Mouse (Mus musculus): ENCODE results near the gene Sclt1. TPM values are rescaled to one million over a fixed set of nuclear protein-coding genes. Genes with fewer than 3 reads are reported as not detected.
A peak's percentile ranks its signal among the peaks of the same experiment; 100 is the strongest.

The Sclt1 gene
- total RNA-seq, 2 experiments from 2014 or later = 8.4 to 9.2 TPM

DNA sequence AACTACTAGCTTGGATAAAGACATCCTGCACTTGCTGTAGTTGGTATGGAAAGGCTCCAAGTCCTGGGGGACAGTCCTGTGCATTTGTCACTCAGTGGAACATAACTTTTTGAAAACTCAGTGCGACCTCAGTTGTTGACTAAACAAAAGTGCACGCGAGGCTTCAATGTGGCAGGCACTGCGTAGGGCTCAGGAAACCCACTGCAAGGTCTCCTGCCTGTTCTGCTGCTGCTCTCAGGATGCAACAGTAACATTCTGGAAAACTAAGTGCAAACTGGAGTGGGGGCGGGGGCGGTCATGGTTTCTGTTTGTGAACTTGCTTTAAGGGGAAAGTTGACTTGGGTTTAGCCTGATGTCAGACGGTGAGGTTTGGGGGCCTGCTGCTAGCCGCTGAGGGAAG lies 134.8 kb downstream of the Sclt1 start:
- intact Hi-C loops (cut with DNase I) = loop anchor here (2.0 to 5.0 kb wide), 2 partner anchors 17 to 425 kb away; no protein-coding TSS in a partner anchor
- DNase-seq = no peak

DNA sequence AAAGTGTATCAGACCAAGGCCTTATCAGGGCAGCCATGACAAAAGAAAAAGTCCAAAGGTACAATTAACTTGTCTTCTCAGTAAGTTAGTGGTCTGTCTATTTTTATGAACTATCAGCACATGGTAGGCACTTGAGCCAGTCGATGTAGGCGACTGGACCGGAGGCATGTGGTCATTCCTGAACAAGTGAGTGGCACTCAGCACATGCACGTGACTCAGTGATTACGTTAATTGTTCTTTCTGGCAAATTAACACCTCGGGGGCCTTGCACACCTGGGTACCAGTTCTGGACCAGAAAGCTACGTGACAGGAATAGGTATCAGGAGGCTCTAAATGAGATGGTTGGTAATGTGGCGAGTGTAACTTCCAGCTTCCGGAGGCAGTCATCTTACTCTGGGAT lies 135.3 kb downstream of the Sclt1 start:
- DNase-seq = no peak
- intact Hi-C loops (cut with DNase I) = loop anchor here (2.0 to 5.0 kb wide), 2 partner anchors 16 to 425 kb away; no protein-coding TSS in a partner anchor

DNA sequence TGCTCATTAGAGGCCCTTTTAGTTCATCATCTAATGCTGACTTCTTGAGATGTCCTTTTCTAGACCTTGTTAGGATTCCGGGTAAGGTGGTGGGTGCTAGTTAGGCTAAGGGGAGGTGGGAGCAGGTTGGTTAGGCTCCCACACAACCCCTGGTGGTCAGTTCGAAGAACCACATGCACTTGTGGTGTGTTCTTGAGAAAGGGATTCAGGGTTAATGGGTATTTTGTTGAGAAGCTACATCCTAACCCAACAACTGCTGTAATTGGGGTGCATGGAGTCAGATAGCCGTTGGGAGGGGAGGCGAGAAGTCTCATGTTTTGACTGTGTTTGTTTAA lies 136.0 kb downstream of the Sclt1 start:
- intact Hi-C loops (cut with DNase I) = loop anchor here (2.0 to 5.0 kb wide), 2 partner anchors 15 to 424 kb away; no protein-coding TSS in a partner anchor
- no peak for DNase-seq

DNA sequence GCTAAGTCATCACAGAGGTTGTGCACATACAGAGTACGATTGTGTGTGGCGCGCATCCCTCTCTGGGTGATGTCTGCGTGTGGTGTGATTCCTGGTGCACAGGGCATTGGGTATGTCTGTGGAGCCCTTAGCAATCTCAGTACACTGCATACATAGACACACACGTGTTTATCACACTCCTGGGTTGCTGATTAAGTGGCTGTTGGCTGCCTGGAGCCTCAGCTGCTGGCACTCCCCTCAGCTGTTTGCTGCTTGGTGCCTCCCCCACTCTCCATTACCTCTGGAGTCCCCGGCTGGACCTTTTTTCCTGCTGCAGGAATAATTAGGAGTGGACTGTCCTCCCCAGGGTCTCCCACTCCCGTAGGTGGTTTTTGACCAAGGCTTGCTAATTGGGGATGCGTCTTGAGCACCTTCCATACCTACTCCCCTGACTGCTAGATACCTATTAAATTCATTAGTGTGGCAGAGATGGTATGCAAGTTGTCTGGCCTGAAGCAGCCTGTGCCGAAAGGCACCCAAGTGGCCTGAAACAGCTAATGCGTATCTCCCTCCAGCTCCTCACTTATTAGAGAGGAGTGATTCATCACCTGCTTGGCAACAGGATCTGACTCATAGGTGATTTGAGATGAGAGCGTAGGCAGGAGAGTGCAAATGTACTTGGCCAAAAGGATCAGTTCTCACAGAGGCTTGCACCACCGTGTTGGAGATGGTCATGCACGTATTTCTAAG lies 136.5 kb downstream of the Sclt1 start:
- intact Hi-C loops (cut with DNase I) = loop anchor here (2.0 to 5.0 kb wide), 2 partner anchors 15 to 423 kb away; no protein-coding TSS in a partner anchor
- DNase-seq = peak in 1 of 2 experiments; percentile 61

DNA sequence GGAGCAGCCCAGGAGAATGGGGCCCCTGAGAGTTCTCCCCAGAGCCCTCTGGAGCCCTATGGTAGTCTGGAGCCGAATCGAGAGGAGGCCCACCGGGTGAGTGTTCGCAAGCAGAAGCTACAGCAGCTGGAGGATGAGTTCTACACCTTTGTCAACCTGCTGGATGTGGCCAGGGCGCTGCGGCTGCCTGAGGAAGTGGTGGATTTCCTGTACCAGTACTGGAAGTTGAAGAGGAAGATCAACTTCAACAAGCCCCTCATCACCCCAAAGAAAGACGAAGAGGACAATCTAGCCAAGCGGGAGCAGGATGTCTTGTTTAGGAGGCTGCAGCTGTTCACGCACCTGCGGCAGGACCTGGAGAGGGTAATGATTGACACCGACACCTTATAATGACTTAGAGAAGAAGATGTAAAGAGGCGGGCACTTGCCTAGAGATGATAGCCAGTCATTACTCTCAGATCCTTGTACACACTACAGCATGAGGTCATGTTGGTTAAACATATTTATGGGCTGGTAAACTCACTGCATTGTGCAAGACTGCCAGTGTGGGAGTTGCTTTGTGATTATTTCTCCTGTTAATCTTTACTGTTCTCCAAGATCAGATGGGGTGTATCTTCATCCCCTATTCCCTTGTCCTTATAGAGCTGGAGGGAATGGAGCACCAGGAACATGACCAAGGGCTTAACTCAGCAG lies 137.5 kb downstream of the Sclt1 start:
- intact Hi-C loops (cut with DNase I) = loop anchor here (5.0 kb wide), 2 partner anchors 37 to 422 kb away; no protein-coding TSS in a partner anchor
- DNase-seq = no peak

DNA sequence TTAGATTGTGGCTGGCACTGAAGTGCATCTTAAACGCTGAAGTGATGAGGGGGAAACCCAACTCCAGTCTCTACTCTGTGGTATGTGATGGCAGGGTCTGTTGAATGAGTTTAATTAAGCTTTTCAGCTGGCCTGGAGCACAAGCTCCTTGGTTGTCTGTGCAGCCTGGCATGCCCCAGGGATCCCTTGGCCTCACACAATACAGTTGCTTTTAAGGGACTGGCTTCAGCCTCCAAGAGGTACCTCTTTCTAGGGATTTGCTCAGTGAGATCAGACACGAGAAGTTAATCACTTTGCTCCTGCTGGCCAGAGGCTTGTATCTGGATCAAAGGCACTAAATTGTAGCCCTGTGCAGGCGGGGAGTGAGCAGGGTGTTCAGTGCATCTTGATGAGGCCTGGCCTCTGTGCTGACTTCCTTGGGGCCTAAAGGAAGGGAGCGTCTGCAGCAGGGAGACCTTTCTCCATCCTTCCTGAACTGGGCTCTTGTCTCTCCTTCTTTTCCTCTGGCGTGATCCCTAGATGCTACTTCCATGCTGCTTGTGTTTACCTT lies 138.8 kb downstream of the Sclt1 start:
- intact Hi-C loops (cut with DNase I) = loop anchor here (5.0 kb wide), 1 partner anchor 36 kb away; no protein-coding TSS in a partner anchor
- DNase-seq = no peak

DNA sequence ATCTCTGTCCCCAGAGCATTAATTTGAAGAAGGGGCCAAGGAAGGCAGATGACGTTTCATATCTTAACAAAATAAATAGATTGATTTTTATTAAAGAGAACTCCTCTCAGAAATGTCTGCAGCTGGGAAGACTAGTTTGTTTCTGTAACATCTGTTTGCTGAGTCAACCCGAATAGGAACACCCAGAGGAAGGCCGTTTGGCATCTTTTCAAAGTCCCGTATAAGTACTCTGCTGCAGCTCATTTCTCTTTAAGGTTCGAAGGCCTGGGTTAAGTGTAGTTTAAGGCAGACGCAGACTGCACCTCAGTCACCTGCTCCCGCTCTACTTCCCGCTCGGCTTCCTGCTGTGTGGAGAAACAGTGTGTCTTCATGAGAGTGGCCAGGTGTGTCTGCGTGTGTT lies 139.4 kb downstream of the Sclt1 start:
- intact Hi-C loops (cut with DNase I) = loop anchor here (5.0 kb wide), 1 partner anchor 36 kb away; no protein-coding TSS in a partner anchor
- DNase-seq = no peak

DNA sequence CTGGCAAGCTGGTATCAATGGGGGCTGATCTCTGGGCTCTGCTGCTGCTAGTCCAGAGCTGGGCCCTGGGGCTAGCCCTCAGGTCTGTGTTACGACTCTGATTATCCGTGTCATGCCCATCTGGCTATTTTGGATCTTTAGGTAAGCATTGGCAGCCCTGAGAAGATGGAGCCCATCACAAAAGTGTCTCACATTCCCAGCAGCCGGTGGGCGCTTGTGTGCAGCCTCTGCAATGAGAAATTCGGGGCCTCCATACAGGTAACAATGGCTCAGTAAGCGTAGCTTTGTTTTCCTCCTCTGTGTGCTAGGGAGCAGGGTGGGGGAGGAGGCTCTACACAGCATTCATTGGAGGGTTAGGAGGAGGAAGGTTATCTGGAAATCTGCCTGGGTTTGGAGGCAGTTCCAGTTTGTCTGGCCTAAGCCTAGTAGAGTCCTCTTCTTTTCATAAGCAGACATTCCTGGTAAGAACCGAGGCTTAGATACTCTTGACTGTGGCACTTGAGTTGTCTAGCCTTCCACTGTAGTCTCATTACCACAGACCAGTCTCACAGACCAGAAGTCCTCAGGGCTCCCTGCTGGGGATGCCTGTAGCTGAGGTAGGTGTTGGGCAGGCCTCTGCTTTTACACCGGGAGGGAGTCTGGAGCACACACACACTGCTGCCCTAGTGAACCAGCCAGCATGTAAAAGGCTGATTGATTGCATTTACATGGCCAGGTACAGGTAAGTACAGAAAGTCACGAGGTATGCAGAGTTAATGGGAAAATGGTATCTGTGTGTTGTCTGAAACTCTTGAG lies 140.9 kb downstream of the Sclt1 start:
- intact Hi-C loops (cut with DNase I) = loop anchor here (5.0 kb wide), 1 partner anchor 34 kb away; no protein-coding TSS in a partner anchor
- DNase-seq = no peak

DNA sequence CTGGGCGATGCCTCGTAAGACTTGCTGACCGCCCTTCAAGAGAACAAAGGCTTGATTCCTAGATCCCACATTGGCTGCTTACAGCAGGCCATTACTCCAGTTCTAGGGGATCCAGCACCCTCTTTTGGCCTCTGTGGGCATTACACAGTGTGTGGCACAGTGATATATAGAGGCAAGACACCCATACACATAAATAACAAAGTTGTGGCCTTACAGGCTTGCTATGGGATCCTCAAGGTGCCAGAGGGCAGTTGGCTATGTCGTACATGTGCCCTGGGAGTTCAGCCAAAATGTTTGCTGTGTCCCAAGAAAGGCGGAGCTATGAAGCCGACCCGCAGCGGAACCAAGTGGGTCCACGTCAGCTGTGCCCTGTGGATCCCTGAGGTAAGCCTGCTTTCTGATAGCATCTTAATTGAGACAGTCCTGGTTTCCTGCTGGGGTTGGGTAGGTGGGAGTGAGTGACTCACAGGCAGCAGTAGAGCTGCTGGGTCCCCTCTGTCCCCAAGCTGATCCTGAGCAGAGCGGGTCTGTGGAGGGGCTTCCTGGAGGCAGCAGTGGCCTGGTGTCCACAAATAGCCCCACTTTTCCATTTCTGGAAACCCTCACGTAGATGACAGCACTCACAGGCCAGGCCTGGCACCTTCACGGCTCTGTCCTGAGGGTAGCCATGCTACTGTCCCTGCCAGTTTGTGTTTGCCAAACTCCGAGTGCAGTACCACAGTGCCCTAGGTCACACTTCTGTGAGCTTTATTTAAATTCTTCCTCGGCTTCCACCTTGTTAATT lies 142.3 kb downstream of the Sclt1 start:
- intact Hi-C loops (cut with DNase I) = loop anchor here (5.0 to 10.0 kb wide), 3 partner anchors 33 to 645 kb away; no protein-coding TSS in a partner anchor
- peak; percentile 79 to 81 for DNase-seq

DNA sequence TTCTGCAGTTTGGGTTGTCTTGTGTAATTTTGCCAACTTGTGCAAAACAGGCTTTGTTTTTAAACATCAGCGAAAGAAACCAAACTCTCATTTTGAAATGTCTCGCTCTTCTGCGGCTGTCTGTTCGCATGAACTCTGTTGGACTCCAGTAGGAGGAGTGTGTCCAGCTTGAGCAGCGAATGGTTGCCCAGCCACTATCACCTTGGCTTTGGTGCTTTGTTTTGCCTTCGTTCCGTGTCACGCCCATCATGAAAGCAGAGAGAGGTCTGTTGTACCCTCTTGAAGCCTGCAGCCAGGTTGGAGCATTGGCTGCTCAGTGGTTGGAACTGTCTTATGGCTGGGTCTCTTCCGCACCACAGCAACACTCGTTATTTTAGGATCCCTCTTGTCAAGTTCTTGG lies 143.1 kb downstream of the Sclt1 start:
- DNase-seq = peak in 1 of 2 experiments; percentile 54
- intact Hi-C loops (cut with DNase I) = loop anchor here (10.0 kb wide), 2 partner anchors 374 to 644 kb away; no protein-coding TSS in a partner anchor

DNA sequence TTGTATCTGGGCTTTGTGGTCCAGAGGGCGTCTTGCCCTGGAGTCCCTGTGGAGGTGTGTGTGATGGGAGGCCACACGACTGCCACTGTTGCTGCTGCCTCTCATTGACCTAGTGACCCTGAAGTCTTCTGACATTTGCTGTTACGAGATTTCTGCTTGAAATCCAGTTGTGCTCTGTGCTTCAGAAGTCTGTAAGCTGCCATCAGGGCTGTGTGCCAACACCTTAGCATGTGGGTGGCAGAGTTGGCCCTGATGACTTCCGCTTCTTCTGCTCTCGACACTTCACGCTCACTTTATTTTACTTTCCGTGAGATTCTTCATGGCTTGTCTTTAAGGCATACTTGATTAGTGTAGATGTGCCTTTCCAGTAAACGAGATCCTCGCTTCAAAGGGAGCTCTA lies 143.9 kb downstream of the Sclt1 start:
- no peak for DNase-seq
- intact Hi-C loops (cut with DNase I) = loop anchor here (10.0 kb wide), 2 partner anchors 374 to 644 kb away; no protein-coding TSS in a partner anchor

DNA sequence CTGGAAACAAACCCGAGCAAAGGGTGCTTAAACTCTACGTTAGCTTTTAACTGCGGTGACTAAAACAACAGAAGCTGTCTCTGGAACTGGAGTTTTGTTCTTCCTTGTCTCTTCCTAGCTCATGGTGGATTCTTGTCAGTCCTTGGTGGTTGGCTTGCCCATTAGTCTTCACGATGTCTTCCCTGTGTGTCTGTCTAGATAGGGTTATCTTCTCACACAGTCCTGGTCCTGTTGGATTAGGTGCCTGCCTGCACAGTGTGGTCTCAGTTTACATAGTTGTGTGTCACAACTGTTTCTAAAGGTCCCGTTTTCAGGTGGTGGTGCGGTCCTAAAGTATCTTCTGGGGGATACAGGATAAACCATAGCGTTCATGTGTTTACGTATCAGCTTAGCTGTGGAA lies 145.3 kb downstream of the Sclt1 start:
- intact Hi-C loops (cut with DNase I) = loop anchor here (10.0 kb wide), 2 partner anchors 372 to 642 kb away; no protein-coding TSS in a partner anchor
- DNase-seq = no peak

DNA sequence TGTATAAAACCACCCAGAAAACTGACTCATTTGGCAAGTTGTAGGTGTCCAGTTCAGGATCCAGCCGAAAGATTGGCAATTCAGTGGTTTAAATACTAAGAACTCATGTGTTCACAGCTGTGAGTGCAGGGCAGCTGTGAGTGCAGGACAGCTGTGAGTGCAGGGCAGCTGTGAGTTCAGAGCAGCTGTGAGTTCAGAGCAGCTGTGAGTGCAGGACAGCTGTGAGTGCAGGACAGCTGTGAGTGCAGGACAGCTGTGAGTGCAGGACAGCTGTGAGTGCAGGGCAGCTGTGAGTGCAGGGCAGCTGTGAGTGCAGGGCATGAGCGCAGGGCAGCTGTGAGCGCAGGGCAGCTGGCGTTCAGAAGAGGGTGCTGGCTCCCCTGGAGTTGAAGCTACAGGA lies 147.3 kb downstream of the Sclt1 start:
- DNase-seq = no peak
- intact Hi-C loops (cut with DNase I) = loop anchor here (10.0 kb wide), 2 partner anchors 370 to 640 kb away; no protein-coding TSS in a partner anchor

DNA sequence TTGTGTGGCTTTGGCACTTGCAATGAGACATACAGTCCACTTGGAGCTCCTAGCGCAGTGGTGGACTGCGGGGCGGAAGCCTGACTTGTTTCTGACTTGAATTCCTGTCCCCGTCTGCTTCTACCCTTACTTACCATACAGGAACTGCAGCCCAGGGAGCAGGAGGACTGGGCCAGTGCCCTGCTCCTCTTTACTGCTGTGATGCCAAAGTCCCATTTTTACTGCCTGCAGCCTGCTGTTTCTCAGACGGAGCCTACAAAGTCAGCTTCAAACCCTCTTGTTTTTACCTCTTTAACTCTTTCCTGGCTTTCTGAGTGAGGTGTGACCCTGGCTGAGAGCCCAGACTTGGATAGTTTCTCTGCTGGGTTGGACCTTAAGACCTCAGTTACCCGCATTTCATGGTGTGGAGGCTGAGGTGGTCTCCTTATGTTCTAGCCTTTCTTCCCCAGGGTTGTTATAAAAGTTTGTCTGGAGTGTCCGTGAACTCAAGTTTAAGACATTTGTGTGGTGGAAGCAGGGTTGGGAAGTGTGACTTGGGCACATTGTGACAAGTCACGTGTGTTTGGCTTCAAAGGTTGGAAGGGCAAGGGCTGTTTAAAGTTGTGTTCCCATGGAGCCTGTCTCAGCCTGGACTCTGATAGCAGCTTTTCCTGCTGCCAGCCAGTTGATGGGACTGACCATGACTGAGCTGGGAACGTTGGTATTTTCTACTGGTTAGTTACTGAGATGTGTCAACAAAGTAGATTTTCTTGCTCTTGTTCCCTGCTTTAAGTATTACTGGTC lies 148.0 kb downstream of the Sclt1 start:
- intact Hi-C loops (cut with DNase I) = loop anchor here (5.0 to 10.0 kb wide), 3 partner anchors 369 to 639 kb away; no protein-coding TSS in a partner anchor
- DNase-seq = peak in 1 of 2 experiments; percentile 46

DNA sequence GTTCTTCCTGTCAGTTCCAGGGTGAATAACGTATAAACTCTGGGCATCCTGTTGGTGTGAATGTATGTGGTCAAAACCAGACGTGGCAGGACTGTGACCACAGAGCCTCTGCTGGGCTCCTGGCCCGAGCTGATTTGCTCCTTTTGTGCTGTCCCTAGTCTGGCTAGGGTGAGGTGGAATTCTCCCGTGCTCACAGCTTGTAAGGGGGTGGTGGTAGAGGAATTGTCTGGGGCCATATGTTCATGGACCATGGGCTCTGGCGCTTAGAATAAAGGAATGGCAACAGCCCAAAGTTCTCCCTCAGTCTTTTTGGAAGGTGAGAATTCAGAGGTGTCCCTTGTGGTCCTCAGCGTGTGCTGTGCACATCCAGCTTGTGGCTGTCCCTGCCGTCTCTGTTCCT lies 149.5 kb downstream of the Sclt1 start:
- DNase-seq = no peak
- intact Hi-C loops (cut with DNase I) = loop anchor here (5.0 to 10.0 kb wide), 3 partner anchors 368 to 638 kb away; no protein-coding TSS in a partner anchor

DNA sequence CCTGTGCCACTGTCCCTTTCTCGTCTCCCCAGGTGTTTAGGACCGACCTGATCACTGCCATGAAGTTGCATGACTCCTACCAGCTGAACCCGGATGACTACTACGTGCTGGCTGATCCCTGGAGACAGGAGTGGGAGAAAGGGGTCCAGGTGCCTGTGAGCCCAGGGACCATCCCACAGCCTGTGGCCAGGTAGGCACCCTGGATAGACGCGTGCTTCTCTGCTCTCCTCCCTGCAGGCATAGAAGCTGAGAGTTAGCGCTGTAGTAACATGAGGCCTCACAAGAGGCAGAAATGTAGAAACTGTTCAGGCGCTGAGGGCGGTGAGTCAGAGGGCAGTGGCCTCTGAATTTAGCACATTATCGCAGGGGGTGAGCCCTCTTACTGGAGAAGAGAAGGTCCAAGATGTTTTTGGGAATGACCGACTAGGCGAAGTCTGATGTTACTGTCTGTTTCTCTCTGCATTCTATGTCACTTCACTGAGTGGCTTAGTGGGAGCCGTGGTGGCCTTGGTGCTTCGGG lies 150.6 kb downstream of the Sclt1 start:
- no peak for DNase-seq
- intact Hi-C loops (cut with DNase I) = loop anchor here (2.0 to 10.0 kb wide), 4 partner anchors 15 to 637 kb away; no protein-coding TSS in a partner anchor

DNA sequence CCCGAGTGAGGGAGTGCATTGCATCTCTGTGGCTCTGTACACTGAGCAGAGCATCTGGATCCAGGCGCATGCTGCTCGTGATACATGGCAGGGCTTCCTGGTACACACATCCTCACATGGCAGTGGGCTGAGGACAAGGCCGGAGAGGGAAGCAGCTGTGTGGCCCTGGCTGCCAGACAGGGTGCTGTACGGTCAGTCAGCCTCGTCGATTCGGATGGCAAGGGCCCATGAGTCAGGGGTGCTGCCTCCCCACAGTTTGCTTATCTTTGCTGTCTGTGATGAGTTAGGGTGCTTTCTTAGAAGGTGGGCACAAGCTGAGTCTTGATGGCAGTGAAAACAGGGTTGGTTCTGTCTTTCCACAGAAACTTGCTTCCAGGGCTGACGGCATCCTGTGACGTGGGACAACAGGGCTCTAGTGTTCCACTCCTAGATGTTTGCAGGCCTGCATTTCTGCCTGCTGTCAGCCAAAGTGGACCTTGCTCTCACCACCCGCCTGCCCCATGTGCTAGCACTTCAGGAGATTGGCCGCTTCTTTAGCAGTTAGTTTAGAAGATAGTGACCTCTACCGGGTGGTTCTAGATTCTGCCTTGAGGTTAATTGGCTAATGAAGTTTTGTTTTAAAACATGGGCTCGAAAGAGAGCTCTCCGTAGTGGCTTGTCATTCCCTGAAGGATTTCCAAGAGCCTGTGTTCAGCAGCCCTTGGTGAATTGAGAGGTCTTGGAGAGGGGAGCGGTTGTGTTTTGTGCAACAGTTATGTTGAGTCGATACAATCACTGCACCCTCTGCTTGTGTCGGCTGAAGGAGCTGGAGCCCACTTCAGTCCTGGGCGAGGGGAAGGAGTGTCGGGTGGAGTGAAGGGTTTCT lies 151.4 kb downstream of the Sclt1 start:
- peak; percentile 67 to 72 for DNase-seq
- intact Hi-C loops (cut with DNase I) = loop anchor here (2.0 to 10.0 kb wide), 4 partner anchors 16 to 636 kb away; no protein-coding TSS in a partner anchor

Measured in heart, postnatal 10 days (tissue).